Mouse (Mus musculus): ENCODE measurements at regions not wholly inside any gene's neighbourhood (a gene's known extent, or its start where the extent isn't known, plus 50 kb on each side); places are given as distances from the start of the nearest gene placed in this dataset.

GRCm38 (mm10) chr2:172779096-172779495 is 161.0 kb downstream of the Bmp7 start:
- TF ChIP-seq POLR2A (IDR thresholded peaks at IDR 0.05; ENCODE audit: extremely low read depth, insufficient read depth, low read length), result no peak
- TF ChIP-seq CTCF (IDR thresholded peaks at IDR 0.05; ENCODE audit: low read depth, low read length), result no peak

Measured in liver, adult 2 months (tissue).